Mouse (Mus musculus) ES-E14 (cell line): ENCODE results near the gene Xpr1.

Experiments
- CHD2 ChIP-seq: IDR thresholded peaks from 2 replicates; pipeline ENCODE4 v1.6.1; 2014; ENCODE audit warnings: mild to moderate bottlenecking, low read depth, low read length, inconsistent platforms
- HCFC1 ChIP-seq: IDR thresholded peaks from 2 replicates; pipeline ENCODE4 v1.6.1; 2012; ENCODE audit warnings: low read length, inconsistent platforms, borderline replicate concordance; ENCODE audit not compliant: insufficient read depth
- ZNF384 ChIP-seq: IDR thresholded peaks from 2 replicates; pipeline ENCODE4 v1.6.1; 2012; ENCODE audit warnings: low read depth, low read length, inconsistent platforms

- TF ChIP-seq CHD2 (no peak), ZNF384 (no peak), HCFC1 (no peak)
Observed at GRCm38 (mm10) chr1:155244771-155245211, 172.4 kb downstream of the Xpr1 start.
